Mouse (Mus musculus): ENCODE results near the gene Colgalt1.

Colgalt1 gene

GRCm38 (mm10) chr8:71629096-71629697, 18.4 kb downstream of the Colgalt1 start:
- ChIA-PET POLR2A (interaction anchor here (0.5 to 10.0 kb wide), 84 partner anchors 9 to 935 kb away, joined by 3 to 177 read pairs (median 4); partner anchors contain the start of genes Colgalt1 (in 4 of the 4), Fcho1 (in 2 of the 4), Pgls (in 2 of the 4) and Slc27a1 (in 2 of the 4)), CTCF (interaction anchor here (0.5 to 4.8 kb wide), 29 partner anchors 13 to 611 kb away, joined by 3 to 30 read pairs (median 4); partner anchors contain the start of genes Colgalt1 (in 2 of the 4), Abhd8 (in 1 of the 4), Ap1m1 (in 1 of the 4) and Mrpl34 (in 1 of the 4))

DNA sequence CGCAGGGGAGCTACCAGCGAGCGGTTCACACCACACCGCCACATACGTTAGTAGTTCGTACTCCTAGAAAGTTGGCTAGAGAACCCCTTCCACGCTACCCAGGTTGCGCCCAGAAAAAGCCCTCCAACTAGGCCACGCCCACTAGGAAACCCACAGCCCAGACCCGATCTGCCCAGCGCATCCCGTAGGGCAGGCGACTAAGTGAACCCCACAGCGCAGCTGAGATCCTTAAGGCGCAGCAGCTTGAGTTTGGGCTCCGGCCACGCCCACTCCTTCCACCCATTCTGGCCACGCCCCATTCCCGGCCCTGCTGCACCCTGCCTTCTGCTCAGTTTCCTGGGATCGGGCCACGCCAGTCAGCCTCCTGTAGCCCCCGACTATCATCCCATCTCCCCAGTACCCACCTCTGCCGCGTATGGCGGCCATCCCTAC, 19.0 kb downstream of the Colgalt1 start:
- POLR2A ChIA-PET = interaction anchor here (0.5 to 10.0 kb wide), 82 partner anchors 9 to 929 kb away, joined by 3 to 177 read pairs (median 5); partner anchors contain the start of genes Colgalt1 (in 4 of the 4), Mvb12a (in 2 of the 4), Pgls (in 2 of the 4) and Slc27a1 (in 2 of the 4)
- CTCF ChIA-PET = interaction anchor here (0.5 to 4.8 kb wide), 35 partner anchors 13 to 1815 kb away, joined by 3 to 30 read pairs (median 4); partner anchors contain the start of genes Colgalt1 (in 3 of the 4), Tmem221 (in 2 of the 4), Abhd8 (in 1 of the 4) and Mrpl34 (in 1 of the 4)

- ChIA-PET POLR2A (interaction anchor here in 3 of 4 experiments (0.8 to 10.0 kb wide), 39 partner anchors 8 to 703 kb away, joined by 3 to 177 read pairs (median 8); partner anchors contain the start of genes Colgalt1 (in 3 of the 3), Pgls (in 3 of the 3), Mvb12a (in 2 of the 3) and Slc27a1 (in 2 of the 3)), CTCF (interaction anchor here (0.8 to 4.8 kb wide), 14 partner anchors 19 to 189 kb away, joined by 3 to 30 read pairs (median 6); partner anchors contain the start of genes Tmem221 (in 2 of the 4) and Colgalt1 (in 1 of the 4))
Measured at GRCm38 (mm10) chr8:71630761-71631160, 20.0 kb downstream of the Colgalt1 start.

GRCm38 (mm10) chr8:71631897-71632296, 21.1 kb downstream of the Colgalt1 start:
- POLR2A ChIA-PET = interaction anchor here in 2 of 4 experiments (1.0 to 10.0 kb wide), 14 partner anchors 9 to 73 kb away, joined by 3 to 177 read pairs (median 4); partner anchors contain the start of genes Colgalt1 (in 2 of the 2), Pgls (in 1 of the 2), Slc27a1 (in 1 of the 2) and Tmem221 (in 1 of the 2)
- CTCF ChIA-PET = interaction anchor here in 2 of 4 experiments (0.6 to 4.8 kb wide), 5 partner anchors 29 to 137 kb away, joined by 3 to 30 read pairs (median 4); no protein-coding TSS in a partner anchor

DNA sequence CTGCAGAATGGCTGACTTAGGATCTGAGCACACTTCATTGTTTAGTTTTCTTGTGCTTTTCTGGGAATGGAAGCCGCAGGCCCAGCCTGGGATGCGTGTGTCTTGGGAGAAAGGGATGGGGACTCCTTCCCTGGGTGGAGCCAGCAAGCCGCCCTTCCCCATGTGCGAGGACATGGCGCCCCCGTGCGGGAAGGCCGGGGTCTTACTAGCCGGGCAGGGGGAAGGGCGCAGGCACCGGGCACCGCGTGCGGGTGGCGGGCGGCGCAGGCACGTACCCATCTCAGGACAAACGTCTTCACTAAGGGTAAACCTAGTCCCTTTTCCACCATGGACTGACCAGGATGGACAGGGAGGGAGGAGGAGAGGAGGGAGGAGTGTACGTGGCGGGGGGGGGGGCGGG, 22.4 kb downstream of the Colgalt1 start:
- ChIA-PET CTCF (interaction anchor here in 3 of 4 experiments (1.2 to 1.8 kb wide), 4 partner anchors 32 to 74 kb away, joined by 3 to 7 read pairs (median 4); partner anchors contain the start of genes Slc27a1 (in 1 of the 3) and Tmem221 (in 1 of the 3)), POLR2A (interaction anchor here in 2 of 4 experiments (0.9 to 8.4 kb wide), 11 partner anchors 20 to 73 kb away, joined by 3 to 125 read pairs (median 5); partner anchors contain the start of genes Colgalt1 (in 2 of the 2) and Pgls (in 2 of the 2))

GRCm38 (mm10) chr8:71633981-71634667, 23.3 kb downstream of the Colgalt1 start:
- POLR2A ChIA-PET = interaction anchor here in 3 of 4 experiments (0.6 to 1.7 kb wide), 19 partner anchors 10 to 126 kb away, joined by 3 to 9 read pairs (median 4); partner anchors contain the start of genes Pgls (in 2 of the 3), Colgalt1 (in 1 of the 3), Jak3 (in 1 of the 3) and Tmem221 (in 1 of the 3)
- CTCF ChIA-PET = interaction anchor here in 2 of 4 experiments (0.5 to 2.6 kb wide), 11 partner anchors 22 to 98 kb away, joined by 3 to 14 read pairs (median 4); partner anchors contain the start of genes Tmem221 (in 2 of the 2), Colgalt1 (in 1 of the 2) and Slc27a1 (in 1 of the 2)

DNA sequence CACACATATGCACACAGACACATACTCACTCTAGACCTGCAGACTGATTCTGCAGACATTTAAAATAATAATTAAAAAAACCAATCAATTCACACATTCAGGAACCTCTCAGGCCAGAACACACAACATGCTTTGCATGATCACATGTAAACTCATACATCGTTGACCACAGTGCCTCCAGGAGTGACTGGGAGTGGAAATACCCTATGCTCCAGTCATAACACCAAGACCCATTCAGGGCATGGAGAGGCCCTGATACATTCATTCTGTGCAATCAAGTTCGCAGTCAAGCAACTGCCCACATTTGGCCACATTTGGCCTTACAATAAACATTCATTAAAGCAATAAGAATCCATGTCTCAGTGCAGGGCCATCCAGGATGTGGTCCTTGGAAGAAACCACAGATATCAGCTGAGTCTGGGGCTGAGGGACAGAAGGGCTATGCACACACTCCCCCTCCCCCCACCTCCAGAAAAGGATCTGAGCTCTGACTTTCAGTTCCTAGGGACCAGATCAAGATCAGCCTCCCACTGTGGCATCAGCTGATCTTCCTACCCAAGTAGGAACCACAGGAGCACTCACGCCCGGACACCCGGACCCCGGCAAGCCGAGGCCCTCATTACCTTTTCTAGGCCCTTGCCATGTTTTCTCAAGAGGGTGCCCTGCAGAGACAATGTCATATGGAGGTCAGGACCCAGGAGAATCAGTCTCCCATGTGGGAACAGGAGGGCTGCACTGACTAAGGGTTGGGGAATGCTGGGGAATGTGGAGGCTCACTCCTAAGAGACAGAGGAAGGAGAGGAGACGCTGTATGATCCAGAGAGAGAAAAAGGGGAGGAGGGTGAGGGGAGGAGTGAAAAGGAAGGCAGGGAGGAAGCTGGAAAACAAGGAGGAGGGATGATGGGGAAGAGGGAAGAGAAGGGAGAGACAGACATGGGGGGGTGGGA, 26.6 kb downstream of the Colgalt1 start:
- POLR2A ChIA-PET = interaction anchor here in 3 of 4 experiments (0.7 to 2.2 kb wide), 8 partner anchors 16 to 58 kb away, joined by 3 to 8 read pairs (median 3); partner anchors contain the start of gene Colgalt1 (in 2 of the 3)
- CTCF ChIA-PET = interaction anchor here in 2 of 4 experiments (1.0 to 2.6 kb wide), 3 partner anchors 23 to 115 kb away, joined by 3 to 8 read pairs (median 4); no protein-coding TSS in a partner anchor

GRCm38 (mm10) chr8:71638321-71638720, 27.5 kb downstream of the Colgalt1 start:
- ChIA-PET CTCF (interaction anchor here in 2 of 4 experiments (1.0 to 2.6 kb wide), 3 partner anchors 22 to 116 kb away, joined by 3 to 8 read pairs (median 4); no protein-coding TSS in a partner anchor), POLR2A (interaction anchor here in 3 of 4 experiments (0.8 to 2.2 kb wide), 9 partner anchors 9 to 69 kb away, joined by 3 to 8 read pairs (median 3); partner anchors contain the start of gene Colgalt1 (in 2 of the 3))

DNA sequence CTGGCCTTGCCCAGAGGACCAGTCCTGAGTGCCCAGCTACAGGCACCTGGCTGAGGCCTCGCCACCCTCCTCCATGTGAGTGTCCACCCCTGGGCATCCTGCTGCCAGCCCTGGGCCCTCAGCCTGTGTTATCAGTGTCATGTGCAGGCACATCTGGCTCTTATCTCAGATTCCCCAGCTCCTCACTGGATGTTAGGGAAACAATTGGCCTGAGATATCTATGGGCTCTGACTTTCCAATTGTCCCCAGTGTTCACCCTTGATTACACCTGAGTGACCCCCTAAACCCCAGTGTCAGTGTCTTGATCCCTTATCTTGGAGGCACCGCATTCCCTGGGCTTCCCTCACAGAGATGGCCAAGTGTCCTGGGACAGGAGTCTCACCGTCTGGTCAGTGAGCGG, 28.5 kb downstream of the Colgalt1 start:
- ChIA-PET CTCF (interaction anchor here in 1 of 4 experiments (2.6 kb wide), 1 partner anchor 22 kb away, joined by 8 read pairs; no protein-coding TSS in a partner anchor), POLR2A (interaction anchor here in 1 of 4 experiments (1.0 kb wide), 1 partner anchor 9 kb away, joined by 4 read pairs; no protein-coding TSS in a partner anchor)

DNA sequence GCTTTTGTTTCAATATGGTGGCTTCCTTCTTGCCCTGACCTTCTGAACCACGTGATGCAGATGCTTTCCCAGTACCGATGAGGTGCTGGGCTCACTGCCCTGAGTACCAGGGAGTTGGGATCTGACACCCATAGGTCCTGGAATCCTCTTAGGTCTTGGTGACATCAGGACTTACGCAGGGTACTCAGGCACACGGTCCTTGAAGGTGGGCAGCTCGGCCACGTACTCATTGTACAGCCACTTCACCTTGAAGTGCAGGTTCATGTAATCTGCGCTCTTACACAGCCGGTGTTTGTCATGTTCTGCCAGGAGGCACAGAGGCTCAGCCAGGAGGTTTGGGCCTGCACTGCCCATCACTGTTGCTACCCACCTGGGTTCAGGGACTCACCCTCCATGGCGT, 34.7 kb downstream of the Colgalt1 start:
- ChIA-PET CTCF (interaction anchor here in 1 of 4 experiments (0.6 kb wide), 1 partner anchor 69 kb away, joined by 4 read pairs; no protein-coding TSS in a partner anchor), POLR2A (interaction anchor here in 1 of 4 experiments (0.9 to 1.7 kb wide), 4 partner anchors 9 to 54 kb away, joined by 3 to 5 read pairs (median 3); partner anchors contain the start of genes Jak3 and Pgls)

GRCm38 (mm10) chr8:71654600-71654999, 43.8 kb downstream of the Colgalt1 start:
- ChIA-PET CTCF (interaction anchor here in 3 of 4 experiments (0.5 to 1.7 kb wide), 6 partner anchors 32 to 1220 kb away, joined by 3 to 6 read pairs (median 4); no protein-coding TSS in a partner anchor), POLR2A (interaction anchor here in 3 of 4 experiments (0.6 to 3.0 kb wide), 13 partner anchors 9 to 193 kb away, joined by 3 to 10 read pairs (median 3); no protein-coding TSS in a partner anchor)

DNA sequence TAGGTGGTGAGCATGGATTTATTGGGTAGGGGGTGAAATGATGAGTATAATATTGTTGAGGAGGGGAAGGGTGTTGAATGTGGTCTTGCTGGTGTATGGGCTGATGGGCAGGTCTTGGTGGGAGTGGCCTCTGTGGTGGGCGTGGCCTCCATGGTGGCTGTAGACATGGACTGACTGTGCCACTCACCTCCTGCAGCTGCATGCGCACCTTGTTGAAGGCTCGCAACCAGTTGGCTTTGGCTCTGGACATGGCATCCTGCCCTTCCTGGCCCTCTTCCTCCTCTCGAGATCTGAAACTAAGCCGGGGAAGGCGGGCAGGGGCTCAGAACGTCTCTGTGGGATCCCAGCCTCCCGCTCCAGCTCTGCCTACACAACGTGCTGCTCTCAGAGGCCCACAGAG, 47.0 kb downstream of the Colgalt1 start:
- ChIA-PET POLR2A (interaction anchor here (0.5 to 4.2 kb wide), 15 partner anchors 12 to 314 kb away, joined by 3 to 30 read pairs (median 3); partner anchors contain the start of genes Colgalt1 (in 2 of the 4) and Slc27a1 (in 2 of the 4)), CTCF (interaction anchor here in 1 of 4 experiments (0.6 to 1.6 kb wide), 6 partner anchors 13 to 1677 kb away, joined by 3 to 5 read pairs (median 4); no protein-coding TSS in a partner anchor)

GRCm38 (mm10) chr8:71658515-71659049, 47.8 kb downstream of the Colgalt1 start:
- CTCF ChIA-PET = interaction anchor here in 1 of 4 experiments (1.1 to 3.0 kb wide), 7 partner anchors 12 to 140 kb away, joined by 3 to 14 read pairs (median 5); partner anchors contain the start of gene Pgls
- POLR2A ChIA-PET = interaction anchor here in 3 of 4 experiments (0.8 to 4.2 kb wide), 14 partner anchors 12 to 174 kb away, joined by 3 to 30 read pairs (median 4); partner anchors contain the start of genes Colgalt1 (in 2 of the 3), Pgls (in 1 of the 3) and Slc27a1 (in 1 of the 3)

DNA sequence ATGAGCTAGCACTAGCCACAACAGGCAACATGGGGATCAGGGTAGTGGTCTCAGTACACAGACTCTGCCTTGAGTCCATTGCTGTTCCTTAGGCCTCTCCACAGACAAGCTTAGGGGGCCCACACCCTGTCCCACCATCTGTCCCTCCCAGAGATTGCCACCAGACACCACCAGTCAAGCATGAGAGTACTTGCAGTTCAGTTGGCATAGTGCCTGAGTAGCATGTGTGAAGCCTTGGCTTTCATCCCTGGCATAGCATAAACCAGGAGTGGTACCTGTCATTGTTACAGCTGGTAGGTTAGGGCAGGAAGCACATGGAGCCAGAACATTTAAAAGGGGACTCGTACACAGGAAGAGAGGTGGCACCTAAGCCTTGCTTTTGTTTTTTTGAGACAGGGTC, 49.0 kb downstream of the Colgalt1 start:
- ChIA-PET CTCF (interaction anchor here (0.6 to 3.0 kb wide), 28 partner anchors 9 to 410 kb away, joined by 3 to 28 read pairs (median 6); partner anchors contain the start of genes Pgls (in 2 of the 4), Colgalt1 (in 1 of the 4), Mvb12a (in 1 of the 4) and Slc27a1 (in 1 of the 4)), POLR2A (interaction anchor here (0.5 to 4.2 kb wide), 21 partner anchors 11 to 974 kb away, joined by 3 to 30 read pairs (median 3); partner anchors contain the start of genes Colgalt1 (in 1 of the 4), Pgls (in 1 of the 4), Slc27a1 (in 1 of the 4) and Unc13a (in 1 of the 4))

Data from embryonic stem cell, embryonic (primary cell).